In the genomic region with DNA sequence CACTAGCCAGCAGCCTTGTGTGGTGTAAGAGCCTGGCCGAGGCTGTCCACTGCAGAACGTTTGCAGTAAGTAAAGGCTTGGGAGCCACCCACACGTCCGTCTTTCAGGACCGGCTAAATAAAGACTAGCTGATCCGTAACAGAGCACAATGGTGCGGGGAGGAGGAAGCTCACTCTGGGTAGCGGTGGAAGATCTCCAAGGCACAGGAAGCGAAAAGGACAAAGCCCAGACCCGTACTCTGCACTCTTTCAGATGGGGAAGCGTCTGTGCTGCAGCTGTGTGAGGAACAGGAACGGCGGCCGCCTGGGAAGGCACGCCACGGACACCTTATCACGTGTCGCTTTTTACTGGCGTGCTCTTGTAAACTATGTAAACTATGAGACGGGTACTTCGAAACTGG, we compare ENCODE assay signal across 8 mouse cellular contexts. TPM values are rescaled to one million over a fixed set of nuclear protein-coding genes. Genes with fewer than 3 reads are reported as not detected.
A peak's percentile ranks its signal among the peaks of the same experiment; 100 is the strongest.
DNase-seq lines count a peak whose midpoint lies in the region; ATAC-seq and TF ChIP-seq lines count a peak whose summit lies in the region.

No protein-coding gene starts in this region.

- H3K27me3 ChIP-seq in spleen, adult 2 months (ENCODE audit: control insufficient read depth, insufficient read depth, low read length) = no peaks in the 10 kb centered on the region
- no peaks in the 10 kb centered on the region for H3K27me3 ChIP-seq in heart, embryonic 13.5 days (replicated peaks)
- no peaks in the 10 kb centered on the region for H3K27me3 ChIP-seq in lung, embryonic 16.5 days (ENCODE audit: control insufficient read depth, insufficient read depth, low read depth, low read length)
- no peaks in the 10 kb centered on the region for H3K27me3 ChIP-seq in small intestine, adult 2 months (ENCODE audit: control insufficient read depth, insufficient read depth, low read length)

- H3K4me1 ChIP-seq in spleen, adult 2 months (ENCODE audit: control insufficient read depth, insufficient read depth, insufficient read length) = no peaks in the 10 kb centered on the region; the same call in 1 of the 2 replicates
- H3K4me1 ChIP-seq in heart, embryonic 13.5 days = peaks cover 86% of the 10 kb centered on the region
- peaks cover 50% of the 10 kb centered on the region for H3K4me1 ChIP-seq in lung, embryonic 16.5 days (replicated peaks; ENCODE audit: control insufficient read depth, insufficient read depth, low read length)
- H3K4me1 ChIP-seq in small intestine, adult 2 months (ENCODE audit: control insufficient read depth, insufficient read depth, insufficient read length, low read length) = peaks cover 12% of the 10 kb centered on the region

- peaks cover 2% of the 10 kb centered on the region for H3K36me3 ChIP-seq in spleen, adult 2 months (ENCODE audit: control insufficient read depth, insufficient read depth, low read length)
- H3K36me3 ChIP-seq in heart, embryonic 13.5 days = peaks cover 87% of the 10 kb centered on the region
- H3K36me3 ChIP-seq in lung, embryonic 16.5 days (ENCODE audit: control insufficient read depth, insufficient read depth, low read length) = peaks cover 33% of the 10 kb centered on the region
- H3K36me3 ChIP-seq in small intestine, adult 2 months (ENCODE audit: control insufficient read depth, insufficient read depth, low read length) = peaks cover 13% of the 10 kb centered on the region

- peak overlapping the region; percentile 72 for H3K9ac ChIP-seq in heart, embryonic 13.5 days
- H3K9ac ChIP-seq in lung, embryonic 16.5 days (ENCODE audit: low read length) = peak overlapping the region; percentile 59; the same call in 1 of the 2 replicates

- DNase-seq in spleen, adult 2 months (ENCODE audit: low read depth in 1 of 2, low spot score in 2 of 2) = no peak
- DNase-seq in spleen, adult 12 weeks (ENCODE audit: low spot score) = no peak
- DNase-seq in kidney, postnatal 10 days = peak; percentile 62
- DNase-seq in T-cell, adult 2 months (ENCODE audit: low spot score) = no peak
- no peak for DNase-seq in urinary bladder, postnatal 25 days (ENCODE audit: low spot score)

- 0 out of 2 replicates have a peak overlapping the region, but pooled peaks have one; percentile 5 for H3K27ac ChIP-seq in spleen, adult 2 months (ENCODE audit: insufficient read depth, low read length)
- peak overlapping the region; percentile 96 for H3K27ac ChIP-seq in heart, embryonic 13.5 days (replicated peaks)
- peak overlapping the region; percentile 91 for H3K27ac ChIP-seq in lung, embryonic 16.5 days (ENCODE audit: low read length)
- H3K27ac ChIP-seq in small intestine, adult 2 months (ENCODE audit: insufficient read depth, low read depth, low read length) = peak overlapping the region; percentile 51; the same call in 1 of the 2 replicates

- H3K4me3 ChIP-seq in spleen, adult 2 months (ENCODE audit: extremely low read depth, insufficient read depth, insufficient read length) = no peak overlapping the region
- peak overlapping the region; percentile 31 for H3K4me3 ChIP-seq in heart, embryonic 13.5 days
- H3K4me3 ChIP-seq in lung, embryonic 16.5 days (ENCODE audit: low read length) = peak overlapping the region; percentile 6; the same call in 1 of the 2 replicates
- H3K4me3 ChIP-seq in small intestine, adult 2 months (ENCODE audit: low read depth, low read length) = peak overlapping the region; percentile 33

- peak overlapping the region; percentile 60 for H3K4me2 ChIP-seq in heart, embryonic 13.5 days
- H3K4me2 ChIP-seq in lung, embryonic 16.5 days (ENCODE audit: low read depth, low read length) = peak overlapping the region; percentile 38

- no peaks in the 10 kb centered on the region for H3K9me3 ChIP-seq in heart, embryonic 13.5 days
- H3K9me3 ChIP-seq in lung, embryonic 16.5 days (ENCODE audit: control insufficient read depth, low read length) = no peaks in the 10 kb centered on the region

- no peak for TF ChIP-seq POLR2A in spleen, adult 2 months (IDR thresholded peaks at IDR 0.05; ENCODE audit: low read depth, low read length)
- TF ChIP-seq POLR2A in small intestine, adult 2 months (IDR thresholded peaks at IDR 0.05; ENCODE audit: low read depth, low read length) = no peak

- no peak for TF ChIP-seq CTCF in spleen, adult 2 months (IDR thresholded peaks at IDR 0.05; ENCODE audit: extremely low read depth, insufficient read depth, insufficient read length, insufficient replicate concordance)
- no peak for TF ChIP-seq CTCF in small intestine, adult 2 months (IDR thresholded peaks at IDR 0.05; ENCODE audit: extremely low read depth, insufficient read length, insufficient replicate concordance, low read depth, low read length)

- ATAC-seq in heart, embryonic 13.5 days (ENCODE audit: extremely low read depth, insufficient number of reproducible peaks, low FRiP score, low TSS enrichment) = peak; percentile 20; the same call in 1 of the 2 replicates
- ATAC-seq in lung, embryonic 16.5 days (ENCODE audit: low read depth) = peak; percentile 77

- WGBS in spleen, adult 2 months = 17% methylated on average over 21 of the region's 21 CpGs
- 10% methylated on average over 21 of the region's 21 CpGs for WGBS in heart, embryonic 13.5 days
- WGBS in lung, embryonic 16.5 days = 29% methylated on average over 21 of the region's 21 CpGs
- WGBS in small intestine, adult 2 months = 73% methylated on average over 21 of the region's 21 CpGs

RNA-seq across cellular contexts. Expression of a gene that starts 22.5 kb away (rescaled TPM):
- polyA plus RNA-seq in spleen, adult 2 months (2012; rRNA removed) = 26.3 and 31.3 TPM in 2 replicates
- polyA plus RNA-seq in heart, embryonic 13.5 days (2015; fragmentation: Nextera tagmentation; extraction: Ambion mirVana) = 64.8 and 76.2 TPM in 2 replicates
- 54.7 and 58.0 TPM in 2 replicates for polyA plus RNA-seq in lung, embryonic 16.5 days (2015; fragmentation: Nextera tagmentation; extraction: Ambion mirVana)
- 14.7 and 25.9 TPM in 2 replicates for polyA plus RNA-seq in small intestine, adult 2 months (2012; rRNA removed)

RNA-seq across cellular contexts. Expression of a gene that starts 29.5 kb away (rescaled TPM):
- 89.7 and 113 TPM in 2 replicates for polyA plus RNA-seq in spleen, adult 2 months (2012; rRNA removed)
- 65.8 and 72.7 TPM in 2 replicates for polyA plus RNA-seq in heart, embryonic 13.5 days (2015; fragmentation: Nextera tagmentation; extraction: Ambion mirVana)
- 71.1 and 78.2 TPM in 2 replicates for polyA plus RNA-seq in lung, embryonic 16.5 days (2015; fragmentation: Nextera tagmentation; extraction: Ambion mirVana)
- polyA plus RNA-seq in small intestine, adult 2 months (2012; rRNA removed) = 80.3 and 168 TPM in 2 replicates

Comparison
In these comparisons a context has a peak if more than half of its experiments do, and no peak if none do; other contexts are left out.
1. H3K27ac ChIP-seq: peak in every context shown above with its lines; median percentile 96 in heart, embryonic 13.5 days; 91 in lung, embryonic 16.5 days; 51 in small intestine, adult 2 months; 5 in spleen, adult 2 months.